Mouse (Mus musculus): Measurements from ENCODE around the gene Rdh9. TPM values are rescaled to one million over a fixed set of nuclear protein-coding genes. Genes with fewer than 3 reads are reported as not detected.
A peak's percentile ranks its signal among the peaks of the same experiment; 100 is the strongest.

The Rdh9 gene
- polyA plus RNA-seq, 1 experiment from 2014 or later = 2.2 TPM

- Histone ChIP-seq H3K36me3 (ENCODE audit: control insufficient read depth, insufficient read depth) (peaks cover 58% of the 10 kb centered on the region), H3K27me3 (replicated peaks; ENCODE audit: control insufficient read depth, insufficient read depth, low read length) (no peaks in the 10 kb centered on the region), H3K27ac (ENCODE audit: low read depth, low read length) (peak overlapping the region; percentile 0; the same call in 1 of the 2 replicates), H3K9me3 (ENCODE audit: control insufficient read depth) (no peaks in the 10 kb centered on the region), H3K4me2 (replicated peaks; ENCODE audit: low read depth) (no peak overlapping the region), H3K4me1 (replicated peaks; ENCODE audit: control insufficient read depth, insufficient read depth, low read length) (0 out of 2 replicates have a peak, but pooled peaks cover 8% of the 10 kb centered on the region), H3K4me3 (ENCODE audit: low read depth, low read length) (no peak overlapping the region), H3K9ac (ENCODE audit: low read depth, low read length) (no peak overlapping the region)
- WGBS = 62% methylated on average over 5 of the region's 5 CpGs
- TF ChIP-seq CTCF (IDR thresholded peaks at IDR 0.05; ENCODE audit: low read depth) = peak; percentile 80
- ATAC-seq = no peak
These were observed 31.5 kb upstream of the Rdh9 start for GRCm38 (mm10) chr10:127744661-127745060.

GRCm38 (mm10) chr10:127745886-127746285, 30.3 kb upstream of the Rdh9 start:
- 75% methylated on average over 5 of the region's 5 CpGs for WGBS
- Histone ChIP-seq H3K27ac (ENCODE audit: low read depth, low read length) (no peak overlapping the region), H3K4me2 (replicated peaks; ENCODE audit: low read depth) (no peak overlapping the region), H3K36me3 (ENCODE audit: control insufficient read depth, insufficient read depth) (peaks cover 58% of the 10 kb centered on the region), H3K27me3 (replicated peaks; ENCODE audit: control insufficient read depth, insufficient read depth, low read length) (no peaks in the 10 kb centered on the region), H3K4me1 (replicated peaks; ENCODE audit: control insufficient read depth, insufficient read depth, low read length) (0 out of 2 replicates have a peak, but pooled peaks cover 8% of the 10 kb centered on the region), H3K9me3 (ENCODE audit: control insufficient read depth) (no peaks in the 10 kb centered on the region), H3K4me3 (ENCODE audit: low read depth, low read length) (no peak overlapping the region), H3K9ac (ENCODE audit: low read depth, low read length) (no peak overlapping the region)
- no peak for TF ChIP-seq CTCF (IDR thresholded peaks at IDR 0.05; ENCODE audit: low read depth)
- no peak for ATAC-seq

GRCm38 (mm10) chr10:127747254-127747653, 28.9 kb upstream of the Rdh9 start:
- H3K27me3 ChIP-seq (replicated peaks; ENCODE audit: control insufficient read depth, insufficient read depth, low read length) = no peaks in the 10 kb centered on the region
- H3K9me3 ChIP-seq (ENCODE audit: control insufficient read depth) = no peaks in the 10 kb centered on the region
- TF ChIP-seq CTCF (IDR thresholded peaks at IDR 0.05; ENCODE audit: low read depth) = no peak
- H3K4me2 ChIP-seq (replicated peaks; ENCODE audit: low read depth) = no peak overlapping the region
- no peak overlapping the region for H3K27ac ChIP-seq (ENCODE audit: low read depth, low read length)
- no peak overlapping the region for H3K9ac ChIP-seq (ENCODE audit: low read depth, low read length)
- 0 out of 2 replicates have a peak, but pooled peaks cover 8% of the 10 kb centered on the region for H3K4me1 ChIP-seq (replicated peaks; ENCODE audit: control insufficient read depth, insufficient read depth, low read length)
- peaks cover 46% of the 10 kb centered on the region for H3K36me3 ChIP-seq (ENCODE audit: control insufficient read depth, insufficient read depth)
- no peak for ATAC-seq
- no peak overlapping the region for H3K4me3 ChIP-seq (ENCODE audit: low read depth, low read length)
- 91% methylated on average over 8 of the region's 8 CpGs for WGBS

DNA sequence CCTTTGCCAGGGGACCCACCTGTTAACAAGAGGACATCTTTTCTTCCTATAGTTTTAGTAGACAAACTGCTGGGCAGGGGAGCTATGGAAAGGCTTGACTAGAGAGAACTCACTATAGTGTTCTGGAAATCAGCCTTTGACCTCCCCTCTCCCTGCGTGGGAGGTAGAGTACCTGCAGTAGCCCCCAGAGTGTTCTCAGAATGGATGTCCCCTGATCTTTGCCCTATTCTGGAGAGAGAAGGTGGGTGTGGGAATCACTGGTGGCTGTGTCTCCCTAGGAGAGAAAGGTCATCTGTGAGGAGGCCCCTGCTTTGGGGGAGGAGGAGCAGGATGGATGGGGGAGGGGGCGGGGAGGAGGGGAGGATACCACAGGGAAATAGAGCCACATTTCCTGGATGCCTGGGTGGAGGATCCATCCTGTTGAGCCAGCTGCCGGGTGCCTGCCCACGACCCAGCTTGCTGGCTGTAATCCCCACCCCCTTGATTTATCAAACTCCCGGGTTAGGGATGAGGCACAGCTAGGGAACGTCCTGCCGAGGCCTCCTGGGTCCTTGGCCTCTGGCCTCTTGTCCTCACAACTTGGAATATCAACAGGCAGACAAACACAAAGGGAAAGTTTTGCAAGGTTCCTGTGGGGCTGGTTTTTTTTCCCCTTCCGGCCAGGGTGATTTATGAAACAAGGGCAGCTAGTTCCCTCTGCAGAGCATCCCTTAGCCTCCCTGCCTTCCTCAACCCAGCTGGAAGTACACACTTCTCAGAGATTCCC, 27.2 kb upstream of the Rdh9 start:
- no peaks in the 10 kb centered on the region for H3K9me3 ChIP-seq (ENCODE audit: control insufficient read depth)
- WGBS = 11% methylated on average over 8 of the region's 8 CpGs
- no peak overlapping the region for H3K4me3 ChIP-seq (ENCODE audit: low read depth, low read length)
- 0 out of 2 replicates have a peak, but pooled peaks cover 8% of the 10 kb centered on the region for H3K4me1 ChIP-seq (replicated peaks; ENCODE audit: control insufficient read depth, insufficient read depth, low read length)
- ATAC-seq = 0 out of 2 replicates have a peak, but pooled peaks have one; percentile 4
- H3K9ac ChIP-seq (ENCODE audit: low read depth, low read length) = no peak overlapping the region
- H3K4me2 ChIP-seq (replicated peaks; ENCODE audit: low read depth) = no peak overlapping the region
- H3K36me3 ChIP-seq (ENCODE audit: control insufficient read depth, insufficient read depth) = peaks cover 28% of the 10 kb centered on the region
- no peak overlapping the region for H3K27ac ChIP-seq (ENCODE audit: low read depth, low read length)
- no peaks in the 10 kb centered on the region for H3K27me3 ChIP-seq (replicated peaks; ENCODE audit: control insufficient read depth, insufficient read depth, low read length)
- TF ChIP-seq CTCF (IDR thresholded peaks at IDR 0.05; ENCODE audit: low read depth) = no peak

DNA sequence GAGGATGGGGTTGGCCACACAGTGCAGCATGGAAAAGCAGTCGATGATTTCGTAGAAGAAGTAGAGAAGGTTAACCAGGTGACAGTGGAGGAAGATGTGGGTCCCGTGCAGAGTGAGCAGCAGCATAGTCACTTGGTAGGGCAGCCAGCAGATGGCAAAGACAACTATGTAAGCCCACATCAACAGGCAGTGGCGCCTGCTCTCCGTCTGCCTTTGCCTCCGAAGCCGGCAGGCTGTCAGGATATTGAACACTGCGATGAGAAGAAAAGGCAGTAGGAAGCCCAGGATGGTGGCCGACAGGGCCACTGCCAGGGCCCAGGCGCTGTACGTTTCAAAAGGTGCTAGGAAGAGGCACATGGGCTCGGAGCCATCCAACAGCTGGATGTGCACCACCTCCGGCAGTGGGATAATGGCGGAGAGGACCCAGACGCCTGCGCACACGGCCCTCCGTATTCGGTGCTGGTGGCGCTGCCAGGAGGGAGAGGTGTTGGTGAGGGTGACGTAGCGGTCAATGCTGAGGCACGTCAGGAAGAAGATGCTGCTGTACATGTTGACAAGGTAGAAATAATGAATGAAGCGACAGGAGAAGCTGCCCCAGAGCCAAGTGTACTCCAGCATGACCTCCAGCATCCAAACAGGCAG, 25.9 kb upstream of the Rdh9 start:
- H3K27me3 ChIP-seq (replicated peaks; ENCODE audit: control insufficient read depth, insufficient read depth, low read length) = no peaks in the 10 kb centered on the region
- H3K36me3 ChIP-seq (ENCODE audit: control insufficient read depth, insufficient read depth) = peaks cover 18% of the 10 kb centered on the region
- ATAC-seq = no peak
- no peak overlapping the region for H3K4me3 ChIP-seq (ENCODE audit: low read depth, low read length)
- H3K4me2 ChIP-seq (replicated peaks; ENCODE audit: low read depth) = peak overlapping the region; percentile 32; the same call in 1 of the 2 replicates
- WGBS = 62% methylated on average over 24 of the region's 24 CpGs
- H3K27ac ChIP-seq (ENCODE audit: low read depth, low read length) = no peak overlapping the region
- H3K4me1 ChIP-seq (replicated peaks; ENCODE audit: control insufficient read depth, insufficient read depth, low read length) = 0 out of 2 replicates have a peak, but pooled peaks cover 8% of the 10 kb centered on the region
- no peak for TF ChIP-seq CTCF (IDR thresholded peaks at IDR 0.05; ENCODE audit: low read depth)
- no peaks in the 10 kb centered on the region for H3K9me3 ChIP-seq (ENCODE audit: control insufficient read depth)
- no peak overlapping the region for H3K9ac ChIP-seq (ENCODE audit: low read depth, low read length)

GRCm38 (mm10) chr10:127751548-127751947, 24.6 kb upstream of the Rdh9 start, which contains the start of gene Gpr182:
Gene Gpr182, minus strand, starts transcription at chr10:127751732.
- 57% methylated on average over 8 of the region's 8 CpGs for WGBS
- 0 out of 2 replicates have a peak within 1 kb of the TSS, but pooled peaks have one; percentile 32 for H3K4me2 ChIP-seq (replicated peaks; ENCODE audit: low read depth)
- peaks cover 8% of the 10 kb centered on the region; the same call in 1 of the 2 replicates for H3K4me1 ChIP-seq (replicated peaks; ENCODE audit: control insufficient read depth, insufficient read depth, low read length)
- no peaks in the 10 kb centered on the region for H3K9me3 ChIP-seq (ENCODE audit: control insufficient read depth)
- peaks cover 14% of the 10 kb centered on the region for H3K36me3 ChIP-seq (ENCODE audit: control insufficient read depth, insufficient read depth)
- ATAC-seq = no peak
- no peak for TF ChIP-seq CTCF (IDR thresholded peaks at IDR 0.05; ENCODE audit: low read depth)
- no peak within 1 kb of the TSS for H3K9ac ChIP-seq (ENCODE audit: low read depth, low read length)
- H3K4me3 ChIP-seq (ENCODE audit: low read depth, low read length) = no peak within 1 kb of the TSS
- no peaks in the 10 kb centered on the region for H3K27me3 ChIP-seq (replicated peaks; ENCODE audit: control insufficient read depth, insufficient read depth, low read length)
- no peak within 1 kb of the TSS for H3K27ac ChIP-seq (ENCODE audit: low read depth, low read length)

Data from intestine, postnatal 0 days (tissue).